Mouse (Mus musculus) spleen, adult 2 months (tissue): ENCODE results near the gene Gpr171.

Experiments
- CTCF ChIP-seq: fragments of 200-500 bp; IDR thresholded peaks from 2 replicates; pipeline ENCODE4 v1.5.1; 2011; ENCODE audit warnings: mild to moderate bottlenecking, inconsistent platforms; ENCODE audit not compliant: insufficient read depth, insufficient read length, insufficient replicate concordance; ENCODE audit errors: extremely low read depth
- POLR2A ChIP-seq: fragments of 200-500 bp; IDR thresholded peaks from 2 replicates; pipeline ENCODE4 v1.6.1; 2011; ENCODE audit warnings: low read depth, low read length, inconsistent platforms

- TF ChIP-seq CTCF: no peak
- no peak for TF ChIP-seq POLR2A
Observed at GRCm38 (mm10) chr3:59133189-59133588, 31.6 kb upstream of the Gpr171 start.
